Mouse (Mus musculus) small intestine, adult 2 months (tissue): ENCODE measurements around the gene Dock1. TPM values are rescaled to one million over a fixed set of nuclear protein-coding genes. Genes with fewer than 3 reads are reported as not detected.

Experiments
- H3K27ac ChIP-seq: fragments of 200-500 bp; 2 replicates; pipeline ENCODE4 v1.5.1; 2012; ENCODE audit warnings: low read depth, low read length, control low read depth, inconsistent platforms; ENCODE audit not compliant: insufficient read depth
- H3K27me3 ChIP-seq: fragments of 200-500 bp; 2 replicates; pipeline ENCODE4 v1.6.1; 2012; ENCODE audit warnings: mild to moderate bottlenecking, moderate library complexity, low read length, inconsistent platforms; ENCODE audit not compliant: control insufficient read depth, insufficient read depth
- H3K36me3 ChIP-seq: fragments of 200-500 bp; 2 replicates; pipeline ENCODE4 v1.6.1; 2012; ENCODE audit warnings: mild to moderate bottlenecking, low read length, control low read depth, inconsistent platforms; ENCODE audit not compliant: control insufficient read depth, insufficient read depth
- H3K4me1 ChIP-seq: fragments of 200-500 bp; 2 replicates; pipeline ENCODE4 v1.6.1; 2012; ENCODE audit warnings: low read length, inconsistent platforms, mixed read lengths; ENCODE audit not compliant: control insufficient read depth, insufficient read depth, insufficient read length
- H3K4me3 ChIP-seq: fragments of 200-500 bp; 2 replicates; pipeline ENCODE4 v1.5.1; 2012; ENCODE audit warnings: low read depth, mild to moderate bottlenecking, control low read depth, inconsistent platforms, low read length, moderate library complexity
- CTCF ChIP-seq: fragments of 200-500 bp; IDR thresholded peaks from 2 replicates; pipeline ENCODE4 v1.5.1; 2012; ENCODE audit warnings: low read depth, mild to moderate bottlenecking, control low read depth, inconsistent platforms, low read length, moderate library complexity, mixed read lengths; ENCODE audit not compliant: insufficient replicate concordance, insufficient read length; ENCODE audit errors: extremely low read depth
- POLR2A ChIP-seq: fragments of 200-500 bp; IDR thresholded peaks from 2 replicates; pipeline ENCODE4 v1.6.1; 2012; ENCODE audit warnings: low read depth, mild to moderate bottlenecking, control low read depth, inconsistent platforms, low read length, moderate library complexity
- WGBS: fragments of 180-500 bp; shearing (Covaris S2); methylation state at CpG from one replicate; pipeline ENCODE4 v1.1.7; 2018; 5-methylcytosine and 5-hydroxymethylcytosine counted together
- polyA plus RNA-seq: library from polyadenylated mRNA; depleted of rRNA; stranded (reverse); fragments of >200 nt; gene quantifications from 2 replicates; pipeline ENCODE4 v1.2.3, GENCODE M21; 2012

The Dock1 gene
- polyA plus RNA-seq, 1 experiment: 3.8 TPM

DNA sequence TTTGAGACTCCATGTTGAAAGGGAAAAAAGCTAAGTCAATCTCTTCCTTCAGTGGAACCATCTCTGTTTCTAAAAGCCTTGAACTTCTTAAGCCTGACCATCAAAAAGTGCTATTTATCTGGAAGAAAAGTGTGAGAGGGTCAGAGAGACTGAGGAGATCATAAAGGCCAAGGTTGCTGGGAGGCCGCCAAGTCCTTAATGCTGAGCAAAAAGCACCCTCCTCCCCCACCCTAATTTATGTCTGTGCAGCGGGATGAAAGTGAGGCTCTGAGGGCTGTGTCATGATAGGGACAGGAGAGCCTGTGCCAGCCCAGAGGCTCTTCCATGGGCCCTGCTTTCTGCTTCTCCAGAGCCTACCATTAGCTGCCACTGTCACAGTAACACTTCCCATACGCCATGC is 436.1 kb downstream of the Dock1 start:
- H3K36me3 ChIP-seq: peaks cover 14% of the 10 kb centered on the region
- no peaks in the 10 kb centered on the region for H3K27me3 ChIP-seq
- H3K4me1 ChIP-seq: no peaks in the 10 kb centered on the region
- no peak overlapping the region for H3K4me3 ChIP-seq
- TF ChIP-seq POLR2A (no peak), CTCF (no peak)
- 83% methylated on average over 3 of the region's 3 CpGs for WGBS
- H3K27ac ChIP-seq: no peak overlapping the region

DNA sequence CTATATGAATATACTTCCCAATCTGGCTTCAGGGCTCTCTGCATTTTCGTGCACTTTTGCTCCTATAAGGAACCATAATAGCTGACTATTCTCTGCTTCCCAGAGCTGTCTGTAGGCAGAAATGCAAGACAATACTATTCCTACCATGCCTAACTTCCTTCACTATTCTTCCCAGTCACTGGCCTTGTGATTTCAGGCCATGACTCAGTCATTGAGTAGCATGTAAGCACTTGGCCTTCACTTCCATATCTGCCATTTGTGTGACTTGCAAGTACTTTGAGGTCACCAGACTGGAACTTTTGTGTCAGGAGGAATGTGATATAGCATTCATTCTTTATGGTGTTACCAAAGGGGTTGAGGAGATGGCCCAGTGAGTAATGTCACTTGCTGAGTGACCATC is 439.9 kb downstream of the Dock1 start:
- TF ChIP-seq CTCF (no peak), POLR2A (no peak)
- WGBS: 92% methylated on average over 1 of the region's 1 CpGs
- Histone ChIP-seq H3K27ac (no peak overlapping the region), H3K27me3 (no peaks in the 10 kb centered on the region), H3K4me3 (no peak overlapping the region), H3K4me1 (no peaks in the 10 kb centered on the region), H3K36me3 (peaks cover 19% of the 10 kb centered on the region)

DNA sequence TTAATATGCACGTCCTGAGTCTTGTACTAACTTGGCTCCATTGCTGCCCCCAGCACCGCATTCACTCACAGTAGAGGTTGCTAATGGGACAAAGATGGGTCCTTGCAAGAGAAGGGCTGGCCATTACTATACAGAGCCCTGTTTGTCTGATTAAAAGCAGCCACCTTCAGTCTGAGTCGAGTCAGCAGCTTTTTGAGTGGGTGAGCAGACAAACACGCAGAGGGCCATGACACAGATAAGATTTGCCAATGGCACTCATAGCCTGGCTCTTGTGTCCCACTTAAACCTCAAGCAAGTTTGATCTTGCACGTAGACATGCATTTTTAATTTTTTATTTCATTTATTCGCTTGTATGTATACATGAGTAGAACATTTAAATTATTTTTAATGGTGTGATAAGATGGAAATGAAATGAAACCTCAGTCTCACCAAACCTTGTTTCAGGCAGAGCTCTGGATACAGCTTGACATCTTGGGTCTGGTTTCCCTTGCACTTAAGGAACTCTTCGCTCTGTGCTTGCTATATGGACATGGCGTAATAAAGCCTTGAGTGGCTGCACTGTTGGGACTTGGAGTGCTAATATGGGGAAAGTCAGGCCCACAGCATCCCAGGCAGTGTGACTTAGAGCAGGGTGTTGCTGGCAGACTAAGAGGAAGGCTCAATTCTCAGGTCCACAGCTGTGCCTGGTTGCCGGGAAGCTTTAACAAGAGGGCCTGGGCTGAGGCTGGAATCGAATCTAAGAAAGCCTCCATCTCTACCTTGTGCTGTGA is 455.0 kb downstream of the Dock1 start:
- 90% methylated on average over 10 of the region's 10 CpGs for WGBS
- TF ChIP-seq CTCF: no peak
- TF ChIP-seq POLR2A: no peak
- no peak overlapping the region for H3K4me3 ChIP-seq
- no peaks in the 10 kb centered on the region for H3K36me3 ChIP-seq
- H3K4me1 ChIP-seq: no peaks in the 10 kb centered on the region
- H3K27ac ChIP-seq: no peak overlapping the region
- H3K27me3 ChIP-seq: no peaks in the 10 kb centered on the region

- WGBS: 78% methylated on average over 4 of the region's 4 CpGs
- H3K4me3 ChIP-seq: no peak overlapping the region
- TF ChIP-seq CTCF (no peak), POLR2A (no peak)
- no peak overlapping the region for H3K27ac ChIP-seq
- no peaks in the 10 kb centered on the region for H3K27me3 ChIP-seq
- peaks cover 7% of the 10 kb centered on the region for H3K36me3 ChIP-seq
- no peaks in the 10 kb centered on the region for H3K4me1 ChIP-seq
Measured at GRCm38 (mm10) chr7:135132461-135132860, 462.0 kb downstream of the Dock1 start.

- Histone ChIP-seq H3K4me1 (no peaks in the 10 kb centered on the region), H3K36me3 (peaks cover 7% of the 10 kb centered on the region), H3K27me3 (no peaks in the 10 kb centered on the region), H3K4me3 (no peak overlapping the region), H3K27ac (no peak overlapping the region)
- 92% methylated on average over 12 of the region's 12 CpGs for WGBS
- TF ChIP-seq CTCF (no peak), POLR2A (no peak)
Measured at GRCm38 (mm10) chr7:135134619-135135018, 464.2 kb downstream of the Dock1 start.

DNA sequence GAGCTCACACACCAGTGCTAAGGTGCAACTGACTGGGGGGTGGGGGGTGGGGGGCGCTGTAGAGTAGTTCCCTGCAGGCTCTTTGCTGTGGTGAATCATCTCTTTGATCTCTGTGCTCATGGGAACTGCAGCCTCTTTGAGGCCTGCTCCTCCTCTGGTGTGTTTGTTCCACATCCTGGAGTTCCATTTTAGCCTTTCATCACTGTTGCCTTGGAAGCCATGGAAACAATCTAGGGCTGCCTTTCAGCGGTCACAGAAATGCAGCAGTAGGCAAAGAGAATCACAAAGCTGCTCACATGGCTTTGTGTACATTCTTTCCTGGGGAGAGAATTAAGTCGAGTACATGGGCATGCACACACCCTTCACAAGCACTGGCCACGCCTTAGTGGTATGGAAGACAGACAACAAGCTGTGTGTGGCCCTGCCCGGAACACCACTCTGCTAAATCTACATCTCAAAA is 468.7 kb downstream of the Dock1 start:
- H3K4me3 ChIP-seq: no peak overlapping the region
- H3K36me3 ChIP-seq: peaks cover 15% of the 10 kb centered on the region
- no peaks in the 10 kb centered on the region for H3K27me3 ChIP-seq
- H3K4me1 ChIP-seq: no peaks in the 10 kb centered on the region
- no peak for TF ChIP-seq POLR2A
- no peak for TF ChIP-seq CTCF
- H3K27ac ChIP-seq: no peak overlapping the region
- 69% methylated on average over 5 of the region's 5 CpGs for WGBS

DNA sequence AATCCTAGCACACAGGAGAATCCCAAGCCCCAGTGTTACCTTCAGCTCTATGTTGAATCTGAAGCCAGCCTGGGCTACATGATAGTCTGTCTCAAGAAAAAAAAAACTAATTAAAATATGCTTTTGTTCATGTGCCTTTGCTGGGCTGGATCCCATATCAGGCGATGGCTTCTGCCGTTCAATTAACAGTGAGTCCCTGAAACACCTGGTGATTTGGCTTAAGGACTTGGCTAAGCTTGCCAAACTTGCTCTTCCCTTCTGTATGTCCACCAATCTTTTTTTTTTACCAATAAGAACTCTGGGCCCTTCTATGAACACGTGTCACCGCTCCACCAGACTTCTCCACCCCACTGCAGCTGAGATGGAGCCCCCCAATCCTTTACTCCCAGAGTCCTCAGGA is 474.3 kb downstream of the Dock1 start:
- Histone ChIP-seq H3K4me3 (no peak overlapping the region), H3K27me3 (no peaks in the 10 kb centered on the region), H3K36me3 (peaks cover 20% of the 10 kb centered on the region), H3K27ac (no peak overlapping the region), H3K4me1 (no peaks in the 10 kb centered on the region)
- 92% methylated on average over 4 of the region's 4 CpGs for WGBS
- TF ChIP-seq POLR2A (no peak), CTCF (no peak)

DNA sequence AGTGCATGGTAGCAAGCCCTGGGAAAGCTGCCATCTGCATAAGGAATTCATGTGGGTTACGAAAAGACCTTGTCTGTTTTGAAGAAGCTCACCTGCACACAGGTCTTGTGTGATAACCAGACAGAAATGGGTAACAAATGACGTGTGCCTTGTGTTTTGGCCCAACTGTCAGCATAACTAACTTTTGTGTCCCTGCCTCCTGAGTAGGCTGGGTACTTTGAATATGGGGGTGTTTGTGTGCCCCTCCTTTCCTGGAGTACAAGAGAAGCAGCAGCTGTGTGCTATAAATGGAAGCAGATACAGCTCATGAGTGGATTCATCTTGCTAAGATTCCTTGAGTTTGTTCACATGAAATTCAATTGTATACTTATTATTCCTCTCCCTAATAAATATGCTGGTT is 480.5 kb downstream of the Dock1 start:
- Histone ChIP-seq H3K36me3 (peaks cover 8% of the 10 kb centered on the region), H3K4me3 (no peak overlapping the region), H3K27me3 (no peaks in the 10 kb centered on the region), H3K4me1 (no peaks in the 10 kb centered on the region), H3K27ac (no peak overlapping the region)
- WGBS: 91% methylated on average over 2 of the region's 2 CpGs
- TF ChIP-seq POLR2A (no peak), CTCF (no peak)
